Mouse (Mus musculus) E14TG2a.4 (cell line): Measurements from ENCODE around the gene App.

ENCODE experiments used
- CTCF ChIP-seq: conservative IDR thresholded peaks from 2 replicates; pipeline ENCODE4 v1.5.1; 2014; ENCODE audit warnings: low read length
- NANOG ChIP-seq: IDR thresholded peaks from 2 replicates; pipeline ENCODE4 v1.6.1; 2014; ENCODE audit warnings: borderline replicate concordance, low read length, mixed read lengths
- POU5F1 ChIP-seq: IDR thresholded peaks from 2 replicates; pipeline ENCODE4 v1.6.1; 2014; ENCODE audit warnings: low read length, borderline replicate concordance

DNA sequence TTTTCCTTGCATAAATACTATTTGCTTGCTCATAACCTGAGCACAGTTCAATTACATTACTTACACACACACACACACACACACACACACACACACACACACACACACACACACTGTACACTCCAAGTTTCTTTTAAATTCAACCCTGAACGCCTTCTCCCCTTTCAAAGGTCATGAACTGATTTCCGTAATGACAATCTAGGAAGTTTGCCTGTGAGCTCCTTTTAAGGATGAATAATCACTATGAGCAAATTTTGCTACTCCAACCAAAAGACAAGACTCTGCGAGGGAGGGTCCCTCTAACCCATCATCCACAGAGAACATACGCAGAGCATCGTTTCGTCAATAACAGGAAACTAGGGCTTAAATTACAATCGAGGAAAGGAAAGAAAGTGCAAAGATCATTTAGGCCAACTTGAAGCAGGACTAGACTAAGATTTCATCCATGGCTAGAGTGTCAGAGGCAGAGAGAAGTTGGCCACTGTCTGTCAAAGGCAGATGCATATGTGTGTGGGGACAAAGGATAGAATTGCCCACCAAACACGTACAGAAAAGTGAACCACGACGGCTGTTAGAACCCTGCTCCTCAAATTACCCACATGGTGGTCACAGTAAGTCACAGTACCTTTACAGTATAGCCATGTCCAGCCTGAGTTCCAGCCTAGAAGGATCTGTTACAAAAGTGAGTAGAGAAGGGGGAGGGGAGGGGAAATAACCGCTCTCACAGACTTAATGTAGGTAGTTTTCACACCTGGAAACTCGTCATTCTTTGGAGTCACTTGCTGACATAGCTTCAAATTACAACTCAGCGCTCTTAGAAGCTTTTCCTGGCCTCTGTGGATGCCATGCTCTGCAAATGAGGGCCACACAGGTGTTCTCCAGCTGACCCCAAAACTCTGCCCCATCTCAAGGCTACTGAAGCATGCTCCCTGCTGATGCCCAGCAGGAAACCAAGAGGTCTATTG is 44.6 kb downstream of the App start:
- TF ChIP-seq CTCF (no peak), NANOG (no peak), POU5F1 (no peak)
